Mouse (Mus musculus) thymus, adult 2 months (tissue): ENCODE results near the gene Fndc3a. TPM values are rescaled to one million over a fixed set of nuclear protein-coding genes. Genes with fewer than 3 reads are reported as not detected.
A peak's percentile ranks its signal among the peaks of the same experiment; 100 is the strongest.

Source experiments
- DNase-seq: peaks from one replicate; pipeline ENCODE4 v3.0.0; 2021
- H3K27ac ChIP-seq: fragments of 200-500 bp; 2 replicates; pipeline ENCODE4 v1.5.1; 2012; ENCODE audit warnings: low read length, control low read depth; ENCODE audit not compliant: control insufficient read depth, insufficient read depth
- H3K27me3 ChIP-seq: fragments of 200-500 bp; 2 replicates; pipeline ENCODE4 v1.6.1; 2012; ENCODE audit warnings: mild to moderate bottlenecking, low read length, moderate library complexity, mixed read lengths; ENCODE audit not compliant: control insufficient read depth, insufficient read depth
- H3K36me3 ChIP-seq: fragments of 200-500 bp; 2 replicates; pipeline ENCODE4 v1.6.1; 2012; ENCODE audit warnings: mild to moderate bottlenecking, low read length, moderate library complexity; ENCODE audit not compliant: control insufficient read depth, insufficient read depth
- H3K4me1 ChIP-seq: fragments of 200-500 bp; replicated peaks from 2 replicates; pipeline ENCODE4 v1.6.1; 2012; ENCODE audit warnings: low read length; ENCODE audit not compliant: control insufficient read depth, insufficient read depth
- H3K4me3 ChIP-seq: fragments of 200-500 bp; 2 replicates; pipeline ENCODE4 v1.5.1; 2012; ENCODE audit warnings: mild to moderate bottlenecking, low read length, control low read depth, moderate library complexity; ENCODE audit not compliant: control insufficient read depth, insufficient read depth
- CTCF ChIP-seq: fragments of 200-500 bp; IDR thresholded peaks from 2 replicates; pipeline ENCODE4 v1.5.1; 2012; ENCODE audit warnings: mild to moderate bottlenecking, control low read depth, low read length, moderate library complexity, borderline replicate concordance; ENCODE audit not compliant: control insufficient read depth, poor library complexity, insufficient read depth; ENCODE audit errors: extremely low read depth
- POLR2A ChIP-seq: fragments of 200-500 bp; IDR thresholded peaks from 2 replicates; pipeline ENCODE4 v1.6.1; 2012; ENCODE audit warnings: mild to moderate bottlenecking, low read length, control low read depth, moderate library complexity; ENCODE audit not compliant: control insufficient read depth, poor library complexity, insufficient read depth; ENCODE audit errors: extremely low read depth
- WGBS: fragments of 180-500 bp; shearing (Covaris S2); methylation state at CpG from one replicate; pipeline ENCODE4 v1.1.7; 2018; 5-methylcytosine and 5-hydroxymethylcytosine counted together
- polyA plus RNA-seq: library from polyadenylated mRNA; depleted of rRNA; stranded (reverse); fragments of >200 nt; gene quantifications from 2 replicates; pipeline ENCODE4 v1.2.3, GENCODE M21; 2012

Fndc3a gene
- polyA plus RNA-seq, 1 experiment, result 39.1 TPM

GRCm38 (mm10) chr14:72711130-72711529 lies 1.3 kb upstream of the Fndc3a start:
- no peak overlapping the region for H3K27ac ChIP-seq
- no peak overlapping the region for H3K4me3 ChIP-seq
- H3K27me3 ChIP-seq, result no peaks in the 10 kb centered on the region
- no peaks in the 10 kb centered on the region for H3K4me1 ChIP-seq
- TF ChIP-seq POLR2A (no peak), CTCF (no peak)
- no peak for DNase-seq
- 83% methylated on average over 4 of the region's 4 CpGs for WGBS
- no peaks in the 10 kb centered on the region for H3K36me3 ChIP-seq

- Histone ChIP-seq H3K4me3 (peak overlapping the region; percentile 56), H3K36me3 (no peaks in the 10 kb centered on the region), H3K27me3 (no peaks in the 10 kb centered on the region), H3K4me1 (no peaks in the 10 kb centered on the region), H3K27ac (peak overlapping the region; percentile 53)
- 5% methylated on average over 38 of the region's 38 CpGs for WGBS
- TF ChIP-seq CTCF (no peak), POLR2A (no peak)
- DNase-seq, result no peak
These were observed 681 bp upstream of the Fndc3a start for GRCm38 (mm10) chr14:72710341-72711027.

GRCm38 (mm10) chr14:72709091-72709709 lies 603 bp downstream of the Fndc3a start:
- WGBS, result under 1% methylated on average over 70 of the region's 70 CpGs
- TF ChIP-seq CTCF (no peak), POLR2A (peak; percentile 14; the same call in 1 of the 2 replicates)
- peak; percentile 79 for DNase-seq

GRCm38 (mm10) chr14:72708581-72708991 lies 1.2 kb downstream of the Fndc3a start:
- Histone ChIP-seq H3K27me3 (no peaks in the 10 kb centered on the region), H3K36me3 (no peaks in the 10 kb centered on the region), H3K27ac (no peak overlapping the region), H3K4me3 (no peak overlapping the region), H3K4me1 (no peaks in the 10 kb centered on the region)
- no peak for DNase-seq
- no peak for TF ChIP-seq CTCF
- TF ChIP-seq POLR2A, result no peak
- 19% methylated on average over 11 of the region's 11 CpGs for WGBS

More at GRCm38 (mm10) chr14:72709091-72709709, 603 bp downstream of the Fndc3a start:
- no peaks in the 10 kb centered on the region for H3K4me1 ChIP-seq
- peak overlapping the region; percentile 56 for H3K4me3 ChIP-seq
- peak overlapping the region; percentile 58 for H3K27ac ChIP-seq
- H3K36me3 ChIP-seq, result no peaks in the 10 kb centered on the region
- H3K27me3 ChIP-seq, result no peaks in the 10 kb centered on the region

- TF ChIP-seq POLR2A (no peak), CTCF (no peak)
- Histone ChIP-seq H3K27me3 (no peaks in the 10 kb centered on the region), H3K36me3 (no peaks in the 10 kb centered on the region), H3K4me1 (no peaks in the 10 kb centered on the region), H3K4me3 (no peak overlapping the region), H3K27ac (no peak overlapping the region)
- DNase-seq, result no peak
- WGBS, result 12% methylated on average over 5 of the region's 5 CpGs
These were observed 9.7 kb downstream of the Fndc3a start for GRCm38 (mm10) chr14:72700056-72700455.

- Histone ChIP-seq H3K4me1 (no peaks in the 10 kb centered on the region), H3K36me3 (no peaks in the 10 kb centered on the region), H3K4me3 (no peak overlapping the region), H3K27ac (no peak overlapping the region), H3K27me3 (no peaks in the 10 kb centered on the region)
- TF ChIP-seq CTCF, result no peak
- TF ChIP-seq POLR2A, result no peak
- 13% methylated on average over 1 of the region's 1 CpGs for WGBS
- DNase-seq, result no peak
These were observed 18.4 kb downstream of the Fndc3a start for GRCm38 (mm10) chr14:72691406-72691805.

- no peak overlapping the region for H3K4me3 ChIP-seq
- no peaks in the 10 kb centered on the region for H3K36me3 ChIP-seq
- no peak for TF ChIP-seq POLR2A
- no peak for TF ChIP-seq CTCF
- H3K27me3 ChIP-seq, result no peaks in the 10 kb centered on the region
- DNase-seq, result no peak
- no peaks in the 10 kb centered on the region for H3K4me1 ChIP-seq
- H3K27ac ChIP-seq, result no peak overlapping the region
These were observed 20.3 kb downstream of the Fndc3a start for GRCm38 (mm10) chr14:72689525-72689924.
